Mouse (Mus musculus) retina, postnatal 1 day (tissue): ENCODE results near the gene Cdca5.

Experiments used
- DNase-seq: peaks from one replicate; pipeline ENCODE4 v3.0.0-alpha.2; 2012

Cdca5 gene

DNA sequence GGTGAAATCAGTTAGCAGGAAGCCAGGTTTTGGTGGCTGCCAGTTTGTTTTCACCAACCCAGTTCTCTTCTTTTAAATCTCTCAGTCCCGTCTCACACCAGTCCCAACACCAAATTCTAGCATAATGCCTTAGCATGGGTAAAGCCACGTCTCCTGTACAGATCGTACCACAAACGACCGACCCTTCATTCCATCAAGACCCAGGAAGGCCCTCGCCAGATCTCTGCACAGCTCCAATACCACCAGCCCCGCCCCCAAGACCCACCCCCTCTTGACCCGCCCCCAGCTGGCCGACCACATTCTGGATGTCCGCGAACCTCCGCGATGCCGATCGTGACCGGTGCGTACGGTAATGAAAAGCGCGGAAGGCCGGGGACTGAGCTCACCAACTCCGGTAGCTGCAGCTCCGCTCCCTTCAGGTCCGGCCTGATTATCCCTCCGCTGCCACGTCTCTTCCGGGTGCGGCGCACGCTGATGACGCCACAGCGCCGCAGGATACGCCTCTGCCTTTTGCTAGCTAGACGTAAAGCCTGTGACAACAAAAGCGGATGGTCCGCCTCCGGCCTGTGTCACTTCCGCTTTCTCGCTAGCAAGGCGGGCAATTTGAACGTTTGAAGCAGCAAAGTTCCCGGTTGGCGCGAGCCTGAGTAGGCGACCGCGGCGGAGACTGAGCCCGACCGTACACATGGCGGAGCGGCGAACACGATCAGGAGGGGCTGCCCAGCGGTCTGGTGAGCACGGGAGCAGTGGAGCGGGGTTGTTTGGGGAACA is at the start of gene Cdca5, which contains the start of gene Zfpl1:
TSS of gene Cdca5 (plus strand) at position 506 of the 771 bp plus-strand sequence.
TSS of gene Zfpl1 (minus strand) at position 479 of the 771 bp plus-strand sequence.
- peak; percentile 99 for DNase-seq

DNA sequence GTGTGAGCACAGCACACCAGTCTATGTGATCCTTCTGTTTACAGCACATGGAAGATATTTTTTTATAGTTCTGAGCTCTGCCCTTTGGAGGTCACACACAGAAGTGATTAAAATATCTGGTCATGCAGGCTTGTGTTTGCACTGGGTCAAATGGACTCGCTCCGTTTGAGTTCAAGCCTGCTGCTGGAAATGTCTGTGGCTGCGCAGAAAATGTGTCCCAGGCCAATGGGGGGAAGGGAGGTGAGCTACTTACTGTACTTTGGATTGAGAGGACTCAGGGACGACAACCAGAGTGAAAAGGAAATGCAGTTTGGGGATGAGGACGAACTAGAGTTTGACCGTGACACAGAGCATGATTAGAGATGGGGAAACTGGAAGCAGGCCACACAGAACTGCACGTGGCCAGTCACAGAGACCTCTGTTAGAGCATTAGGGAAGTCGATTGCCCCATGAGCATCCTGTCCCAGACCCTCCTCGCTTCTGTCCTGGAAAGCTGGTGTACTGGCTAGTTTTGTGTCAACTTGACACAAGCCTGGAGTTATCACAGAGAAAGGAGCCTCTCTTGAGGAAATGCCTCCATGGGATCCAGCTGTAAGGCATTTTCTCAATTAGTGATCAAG is 48.7 kb upstream of the Cdca5 start:
- no peak for DNase-seq

DNA sequence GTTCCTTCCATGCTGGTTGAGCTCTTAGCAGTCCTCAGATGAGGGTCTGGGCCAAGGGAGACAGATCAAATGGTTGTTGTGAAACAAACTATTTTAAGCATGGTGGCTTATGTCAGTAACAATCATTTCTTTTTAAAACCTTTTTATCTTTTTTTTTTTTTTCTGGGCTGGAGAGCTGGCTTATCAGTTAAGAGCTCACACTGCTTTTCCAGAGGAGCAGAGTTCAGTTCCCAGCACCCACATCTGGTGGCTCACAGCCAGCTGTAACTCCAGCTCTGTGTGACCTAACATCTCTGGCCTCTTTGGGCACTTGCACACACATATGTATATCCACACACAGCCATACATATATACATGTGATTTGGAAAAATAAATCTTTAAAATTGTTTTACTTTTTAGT is 47.1 kb upstream of the Cdca5 start:
- no peak for DNase-seq

DNA sequence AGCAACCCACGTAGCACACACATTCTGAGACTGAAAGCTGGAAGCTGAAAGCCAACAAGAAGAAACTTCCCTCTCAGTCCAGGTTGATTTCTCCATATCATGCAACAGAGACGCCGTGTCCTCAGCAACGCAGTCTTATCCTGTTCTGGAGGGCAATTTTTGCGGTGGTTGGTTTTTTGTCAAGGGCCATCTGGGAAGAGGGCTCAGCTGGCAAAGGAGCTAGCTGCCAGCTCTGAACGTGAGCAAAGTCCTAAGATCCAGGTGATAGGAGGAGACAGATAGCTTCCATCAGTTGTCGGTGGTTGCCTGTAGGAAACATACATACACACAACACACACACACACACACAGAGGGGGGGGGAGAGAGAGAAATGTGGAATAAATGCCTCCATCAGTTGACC is 46.5 kb upstream of the Cdca5 start:
- DNase-seq = no peak

DNA sequence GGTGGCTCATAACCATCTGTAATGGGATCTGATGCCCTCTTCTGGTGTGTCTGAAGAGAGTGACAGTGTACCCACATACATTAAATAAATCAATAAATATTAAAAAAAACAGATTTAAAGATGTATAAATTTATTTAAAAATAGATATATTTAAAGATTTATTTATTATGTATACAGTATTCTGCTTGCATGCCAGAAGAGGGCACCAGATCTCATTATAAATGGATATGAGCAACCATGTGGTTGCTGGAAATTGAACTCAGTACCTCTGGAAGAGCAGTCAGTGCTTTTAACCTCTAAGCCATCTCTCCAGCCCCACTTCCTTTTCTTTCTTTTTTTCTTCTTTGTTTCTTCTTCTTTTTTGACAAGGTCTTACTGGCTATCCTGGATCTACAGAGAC is 44.8 kb upstream of the Cdca5 start:
- no peak for DNase-seq

DNA sequence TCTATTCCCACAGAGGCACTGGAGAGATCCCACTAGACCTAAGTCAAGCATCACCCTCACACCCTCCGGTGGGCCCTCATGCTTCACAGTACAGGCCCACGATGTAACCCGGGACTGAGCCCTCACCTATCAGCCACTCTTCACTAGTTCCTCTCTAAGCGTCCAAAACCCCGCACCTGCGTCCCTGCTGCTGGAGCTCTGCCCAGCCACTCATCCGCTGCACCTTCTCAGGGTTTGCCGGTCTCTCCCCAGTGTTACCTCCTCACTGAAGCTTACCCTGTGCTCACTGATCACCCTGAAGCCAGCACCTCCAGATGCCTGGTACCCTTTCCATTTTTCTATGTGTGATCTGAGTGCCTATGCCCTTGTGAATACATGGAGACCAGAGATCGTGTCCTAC is 42.5 kb upstream of the Cdca5 start:
- DNase-seq = no peak

DNA sequence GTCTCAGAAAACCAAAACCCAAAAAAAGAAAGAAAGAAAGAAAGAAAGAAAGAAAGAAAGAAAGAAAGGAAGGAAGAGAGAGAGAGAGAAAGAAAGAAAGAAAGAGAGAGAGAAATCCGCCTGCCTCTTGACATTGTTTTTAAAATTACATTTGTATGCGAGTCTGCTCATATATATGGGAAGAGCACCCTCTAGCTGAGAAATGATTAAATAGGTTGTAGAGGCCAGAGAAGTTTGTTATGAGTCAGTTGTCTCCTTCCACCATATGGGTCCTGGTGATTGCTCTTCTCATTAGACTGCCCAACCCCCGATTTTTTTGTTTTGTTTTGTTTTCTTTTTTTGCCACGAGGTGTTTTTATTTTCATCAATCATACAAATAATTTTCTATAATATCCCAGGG is 40.7 kb upstream of the Cdca5 start:
- DNase-seq = peak; percentile 54

DNA sequence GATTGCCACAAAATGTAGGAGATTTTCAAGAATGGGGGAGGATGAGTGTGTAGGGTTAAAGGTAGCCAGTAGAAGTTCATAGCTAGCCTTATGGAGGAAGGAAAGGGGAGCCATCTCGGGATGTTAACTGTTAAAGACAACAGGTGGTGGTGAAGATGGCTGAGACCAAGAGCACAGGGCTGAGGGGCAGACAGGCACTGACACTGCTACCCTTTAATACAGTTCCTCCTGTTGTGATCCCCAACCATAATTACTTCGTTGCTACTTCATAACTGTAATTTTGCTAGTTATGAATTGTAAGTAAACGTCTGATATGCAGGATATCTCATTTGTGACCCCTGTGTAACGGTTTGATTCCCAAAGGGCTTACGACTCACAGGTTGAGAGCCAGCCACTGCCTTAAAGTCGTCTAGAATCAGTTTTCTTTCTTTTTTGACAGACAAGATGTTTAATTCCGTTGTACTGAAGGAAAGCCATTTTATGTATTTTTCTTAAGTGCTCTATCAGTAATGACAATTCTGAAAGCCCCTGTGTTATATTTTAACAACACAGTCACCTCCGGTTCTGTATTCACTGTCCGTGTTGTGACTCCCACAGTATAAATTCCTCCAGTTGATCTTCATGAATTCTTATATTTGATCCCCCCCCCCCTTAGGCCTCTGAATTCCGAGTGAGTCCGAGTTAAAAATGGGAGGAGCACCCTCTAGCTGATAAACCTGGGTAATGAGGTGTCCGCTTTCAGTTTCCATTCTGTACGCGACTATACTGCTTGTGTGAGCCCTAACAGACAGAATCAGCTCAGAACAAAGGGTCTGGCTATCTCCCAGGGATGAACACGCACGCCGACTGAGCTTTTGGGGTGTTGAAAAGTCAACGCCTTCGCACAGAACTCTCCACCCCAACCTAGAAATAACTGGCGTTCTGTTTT is 39.2 kb upstream of the Cdca5 start:
- DNase-seq = no peak

DNA sequence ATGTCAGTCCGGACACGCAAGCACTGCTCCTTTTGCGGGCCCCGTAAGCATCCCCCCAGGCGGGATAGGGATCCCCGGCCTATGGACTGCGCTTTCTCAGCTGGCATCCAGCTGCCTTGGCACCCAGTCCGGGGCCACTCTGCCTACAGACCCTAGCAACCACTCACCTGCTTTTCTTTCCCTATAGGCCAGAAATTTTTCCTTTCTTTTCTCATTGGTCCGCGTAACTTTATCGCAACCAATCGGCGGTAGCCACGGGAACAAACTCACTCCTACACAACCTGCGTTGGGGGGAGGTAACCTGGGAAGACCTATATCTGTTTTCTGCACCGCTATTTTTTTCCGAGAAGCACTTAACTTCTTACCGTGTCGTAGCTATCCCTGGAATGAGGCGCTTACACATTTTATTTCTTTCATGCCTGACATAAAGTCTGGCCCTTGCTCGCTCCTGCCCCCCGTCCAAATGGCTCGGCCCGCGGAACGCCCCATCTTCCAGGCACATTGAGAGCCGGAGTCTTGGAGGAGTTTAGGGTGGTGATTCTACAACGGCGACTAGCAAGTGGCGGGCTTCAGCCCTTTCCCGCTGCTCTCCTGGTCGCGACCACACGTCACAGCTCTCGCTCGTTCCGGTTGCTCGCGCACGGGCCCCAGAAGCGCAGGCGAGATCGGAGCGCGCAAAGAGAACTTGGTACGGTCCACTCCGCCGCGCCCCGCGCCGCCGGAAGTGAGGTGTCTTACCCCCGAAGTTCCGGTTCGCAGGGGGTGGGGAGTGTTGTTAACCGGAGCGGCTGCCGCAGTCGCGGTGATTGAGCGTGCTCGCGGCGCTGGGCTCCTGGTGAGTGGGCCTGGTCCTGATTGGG is 38.3 kb upstream of the Cdca5 start, which contains the start of gene Syvn1:
TSS of gene Syvn1 (plus strand) at position 283 of the 860 bp plus-strand sequence.
- DNase-seq = peak; percentile 97

DNA sequence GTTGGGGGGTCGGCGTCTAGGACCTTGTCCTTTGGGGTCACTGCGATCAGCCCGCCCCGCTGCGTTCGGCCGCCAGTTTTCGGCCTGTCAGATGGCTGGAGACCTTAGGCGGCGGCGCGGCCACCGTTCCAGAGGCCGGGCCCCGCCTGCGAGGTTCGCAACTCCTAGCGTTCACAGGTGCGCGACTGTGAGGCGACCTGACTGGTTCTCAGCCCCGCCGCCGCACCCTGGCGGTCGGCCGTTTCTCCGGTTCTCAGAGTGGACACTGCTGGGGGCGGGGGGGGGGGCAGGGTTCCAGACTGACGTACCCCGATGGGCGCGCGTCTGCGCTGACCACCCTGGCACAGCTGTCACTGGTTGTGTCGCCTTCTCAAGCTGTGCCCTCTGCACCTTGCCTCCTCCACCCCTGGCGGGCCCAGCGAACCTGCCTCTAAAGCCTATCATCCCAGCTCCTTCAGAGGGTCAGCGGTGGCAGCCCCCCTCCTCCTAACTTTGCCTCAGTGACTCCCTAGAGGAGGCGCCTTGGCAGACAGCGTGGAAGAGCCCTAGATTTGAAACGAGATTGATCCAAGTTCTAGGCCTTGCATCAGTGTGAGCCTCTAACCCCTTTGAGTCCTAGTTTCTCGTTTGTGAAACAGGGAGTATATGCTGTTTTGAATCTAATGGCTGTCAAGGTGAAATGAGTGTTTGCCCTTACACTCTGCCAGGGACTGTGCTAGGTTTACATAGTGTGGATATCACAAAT is 37.5 kb upstream of the Cdca5 start:
- DNase-seq = no peak

DNA sequence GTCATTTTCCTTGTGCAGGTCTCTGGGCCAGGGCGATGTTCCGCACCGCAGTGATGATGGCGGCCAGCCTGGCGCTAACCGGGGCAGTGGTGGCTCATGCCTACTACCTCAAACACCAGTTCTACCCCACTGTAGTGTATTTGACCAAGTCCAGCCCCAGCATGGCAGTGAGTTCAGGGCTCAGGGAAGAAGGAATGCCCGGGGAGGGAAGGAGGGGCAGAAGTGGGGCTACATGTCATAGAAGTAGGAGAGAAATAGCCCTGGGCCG is 37.0 kb upstream of the Cdca5 start:
- no peak for DNase-seq

DNA sequence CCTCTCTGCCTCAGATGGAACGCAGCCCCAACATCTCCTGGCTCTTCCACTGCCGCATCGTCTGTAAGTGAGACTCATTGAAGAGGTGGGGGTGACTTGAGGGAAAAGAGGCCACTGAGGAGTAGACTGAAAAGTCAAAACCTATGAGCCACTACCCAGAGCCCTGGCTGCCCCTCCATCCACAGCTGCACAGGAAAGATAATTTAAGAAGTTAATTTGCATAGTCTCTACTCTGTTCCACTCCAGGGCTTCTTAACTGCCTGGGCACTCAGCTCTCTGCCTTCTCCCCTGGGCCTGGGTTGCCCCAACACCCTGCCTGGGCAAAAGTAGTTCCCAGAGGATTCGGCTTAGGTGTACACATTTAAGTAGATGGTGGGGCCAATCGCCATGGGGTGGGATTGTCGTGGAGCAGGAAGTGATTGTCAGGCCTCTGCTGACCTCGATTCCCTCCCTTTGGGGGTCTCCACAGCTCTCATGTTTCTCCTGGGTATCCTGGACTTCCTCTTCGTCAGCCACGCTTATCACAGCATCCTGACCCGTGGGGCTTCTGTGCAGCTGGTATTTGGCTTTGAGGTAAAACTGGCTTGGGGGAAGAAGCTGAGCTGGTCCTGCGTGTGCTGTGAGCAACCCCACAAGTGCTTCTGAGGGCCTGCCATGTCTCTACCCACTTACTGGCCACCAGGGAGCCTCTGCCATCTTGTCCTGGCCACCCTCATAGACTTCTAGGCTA is 35.9 kb upstream of the Cdca5 start:
- DNase-seq = no peak

DNA sequence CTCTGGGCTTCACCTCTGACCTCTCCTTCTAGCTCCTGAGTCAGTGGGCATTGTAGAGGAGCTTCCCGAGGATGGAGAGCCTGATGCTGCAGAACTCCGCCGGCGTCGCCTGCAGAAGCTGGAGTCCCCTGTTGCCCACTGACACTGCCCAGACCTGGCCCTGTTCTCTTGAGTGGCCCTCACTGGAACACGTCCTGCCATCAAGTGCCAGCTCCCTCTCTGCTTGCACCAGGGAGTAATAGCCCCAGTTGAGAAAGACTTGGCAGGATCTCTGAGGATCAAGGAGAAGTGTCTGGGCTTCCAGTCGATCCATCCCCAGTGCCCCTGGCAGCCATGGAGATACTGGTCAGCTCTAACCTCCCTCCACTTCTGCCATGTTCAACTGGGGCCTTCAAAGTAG is 32.3 kb upstream of the Cdca5 start:
- DNase-seq = no peak

DNA sequence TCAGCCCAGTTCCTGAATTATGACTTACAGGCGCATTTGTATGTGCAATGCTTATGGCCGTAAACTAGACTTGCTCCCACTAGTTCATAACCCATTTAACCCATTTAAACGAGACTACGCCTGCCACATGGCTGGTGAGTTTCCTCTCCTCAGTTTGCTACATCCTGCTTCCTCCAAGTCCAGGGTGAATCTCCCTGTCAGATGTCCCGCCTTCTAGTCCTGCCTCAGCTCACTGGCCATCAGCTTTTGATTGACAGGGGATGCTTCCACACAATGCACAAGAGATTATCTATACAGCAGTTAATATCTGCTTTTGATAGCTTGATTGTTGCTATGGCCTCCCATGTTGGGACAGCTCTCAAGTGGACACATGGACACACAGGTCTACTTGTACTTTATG is 30.5 kb upstream of the Cdca5 start:
- peak; percentile 21 for DNase-seq

DNA sequence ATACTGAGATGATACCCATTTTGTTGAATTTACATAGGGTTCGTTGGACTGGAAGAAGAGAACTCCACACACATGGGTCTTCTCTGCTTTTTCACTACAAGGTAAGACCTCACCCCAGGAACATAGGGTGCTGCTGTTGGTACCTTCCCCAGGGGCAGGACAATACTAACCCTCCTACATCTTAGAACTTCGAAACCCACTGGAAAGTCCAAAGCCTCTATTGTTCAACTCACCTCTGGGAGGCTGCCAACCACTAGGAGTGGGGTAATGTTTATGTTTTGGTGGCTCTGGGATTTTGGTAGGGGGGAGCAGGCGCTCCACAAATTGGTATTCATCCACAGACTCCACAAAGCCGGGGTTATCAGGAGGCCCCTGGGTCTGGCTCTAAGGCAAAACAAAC is 28.1 kb upstream of the Cdca5 start:
- DNase-seq = no peak

DNA sequence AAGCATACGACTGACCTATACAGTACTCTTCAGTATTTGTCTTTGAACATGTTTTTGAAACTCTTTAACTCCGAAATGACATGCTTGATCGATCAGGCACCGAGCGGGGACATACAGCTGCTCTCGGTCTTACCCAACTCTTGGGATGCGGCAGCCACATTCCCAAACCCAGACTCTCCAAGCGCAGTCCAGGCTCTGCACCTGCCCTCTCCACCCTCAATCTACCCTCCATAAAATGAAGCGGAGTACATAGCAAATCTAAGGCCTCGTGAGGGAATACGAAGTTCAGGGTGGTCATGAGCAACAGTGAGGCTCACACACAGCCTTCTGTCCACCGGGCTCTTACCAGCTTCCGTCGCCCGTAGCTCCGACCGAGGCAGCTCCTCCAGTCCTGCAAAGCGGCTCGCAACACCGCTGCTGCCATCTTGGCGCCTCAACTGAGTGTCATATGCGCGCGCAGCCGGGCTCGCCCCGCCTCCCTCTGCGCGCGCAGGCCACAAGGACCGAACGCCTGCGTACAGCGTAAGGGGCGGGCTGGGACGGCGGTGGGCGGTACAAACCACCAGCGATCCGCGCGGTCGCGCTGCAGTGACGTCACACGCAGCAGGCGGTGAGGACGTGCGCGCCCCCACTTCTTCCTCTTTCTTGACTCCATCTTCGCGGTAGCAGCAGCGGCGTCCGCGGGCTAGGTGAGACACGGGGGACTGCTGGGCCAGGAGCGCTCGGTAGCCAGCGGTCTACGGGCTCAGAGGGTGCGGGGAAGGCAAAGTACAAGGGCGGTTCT is 27.3 kb upstream of the Cdca5 start, which contains the start of the genes Mrpl49 and Fau:
TSS of gene Mrpl49 (minus strand) at position 473 of the 784 bp plus-strand sequence.
TSS of gene Fau (plus strand) at position 532 of the 784 bp plus-strand sequence.
- peak; percentile 98 for DNase-seq

DNA sequence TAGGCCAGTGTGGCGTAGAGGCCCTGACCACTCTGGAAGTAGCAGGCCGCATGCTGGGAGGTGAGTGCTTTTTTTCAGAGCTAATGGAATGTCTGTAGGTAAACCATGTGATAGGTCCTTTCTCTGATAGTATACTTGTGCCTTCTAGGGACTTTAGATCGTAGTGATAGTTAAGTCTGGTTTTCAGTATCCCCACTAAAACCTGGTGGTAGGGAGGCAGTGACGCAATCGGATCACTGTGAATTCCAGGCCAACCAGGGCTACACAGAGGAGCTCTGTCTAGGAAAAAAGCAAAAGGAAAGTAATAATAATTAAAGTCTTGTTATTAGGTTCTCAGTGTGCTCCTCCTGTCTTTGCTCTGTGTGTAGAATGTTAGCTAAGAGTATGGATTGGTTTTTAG is 26.3 kb upstream of the Cdca5 start:
- no peak for DNase-seq

DNA sequence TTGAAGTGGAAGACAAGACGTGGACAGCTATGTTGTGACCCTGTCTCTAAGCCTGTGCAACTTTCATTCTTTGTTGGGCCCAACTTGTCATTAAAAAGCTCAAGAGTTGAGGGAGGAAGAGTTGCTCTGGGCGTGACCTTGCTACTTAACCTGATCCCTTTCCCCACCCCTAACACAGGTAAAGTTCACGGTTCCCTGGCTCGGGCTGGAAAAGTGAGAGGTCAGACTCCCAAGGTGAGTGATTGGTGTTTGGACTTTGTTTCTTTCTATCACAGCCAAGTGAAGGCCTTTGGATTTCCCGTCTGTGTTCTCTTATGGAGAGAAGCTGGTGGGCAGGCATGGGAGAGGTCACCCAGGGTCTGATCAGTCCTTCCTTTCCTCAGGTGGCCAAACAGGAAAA is 25.8 kb upstream of the Cdca5 start:
- DNase-seq = no peak

DNA sequence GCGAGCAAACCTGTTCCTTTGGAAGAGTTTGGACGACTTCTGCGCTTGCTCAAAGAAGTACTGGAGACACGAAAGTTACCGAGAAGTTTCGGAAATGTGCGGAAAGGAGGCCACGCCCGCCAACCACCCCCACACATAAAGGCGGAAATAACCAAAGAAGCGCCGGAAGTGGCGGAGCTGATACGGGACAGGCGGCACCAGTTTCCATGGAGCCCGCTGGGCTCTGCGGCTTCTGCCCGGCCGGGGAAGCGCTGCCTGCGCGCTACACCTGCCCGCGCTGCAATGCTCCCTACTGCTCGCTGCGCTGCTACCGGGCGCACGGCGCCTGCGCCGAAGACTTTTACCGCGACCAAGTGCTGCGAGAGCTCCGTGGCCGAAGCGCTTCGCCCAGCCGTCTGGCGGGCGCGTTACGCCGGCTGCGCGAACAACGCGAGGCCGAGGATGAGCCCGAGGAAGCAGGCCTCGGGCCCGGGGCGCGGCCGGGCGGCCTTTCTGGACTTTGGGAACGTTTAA is 23.7 kb upstream of the Cdca5 start, which contains the start of gene Znhit2:
TSS of gene Znhit2 (plus strand) at position 172 of the 513 bp plus-strand sequence.
- DNase-seq = peak; percentile 95
